Mouse (Mus musculus) forebrain, embryonic 14.5 days (tissue): Measurements from ENCODE around the gene Nr1i2. TPM values are rescaled to one million over a fixed set of nuclear protein-coding genes. Genes with fewer than 3 reads are reported as not detected.

Experiments used
- ATAC-seq: fragments of 200-750 bp; cut with Nextera tagmentation; 2 replicates; pipeline ENCODE4 v1.8.0; 2017; ENCODE audit warnings: mild to moderate bottlenecking, moderate library complexity
- DNase-seq: peaks from one replicate; pipeline ENCODE4 v3.0.0-alpha.2; 2015; ENCODE audit warnings: low spot score
- H3K27ac ChIP-seq: fragments of 300-500 bp; sonication (generic); 2 replicates; pipeline ENCODE4 v1.5.1; 2014; ENCODE audit warnings: low read depth, mild to moderate bottlenecking, control low read depth, low read length, moderate library complexity
- H3K27me3 ChIP-seq: fragments of 300-500 bp; sonication (generic); replicated peaks from 2 replicates; pipeline ENCODE4 v1.6.1; 2014; ENCODE audit warnings: low read length, control low read depth, mixed read lengths; ENCODE audit not compliant: control insufficient read depth, insufficient read depth
- H3K36me3 ChIP-seq: fragments of 300-500 bp; sonication (generic); 2 replicates; pipeline ENCODE4 v1.6.1; 2014; ENCODE audit warnings: low read length, control low read depth; ENCODE audit not compliant: control insufficient read depth, insufficient read depth
- H3K4me1 ChIP-seq: fragments of 300-500 bp; sonication (generic); 2 replicates; pipeline ENCODE4 v1.6.1; 2014; ENCODE audit warnings: antibody characterized with exemption, low read length, control low read depth; ENCODE audit not compliant: control insufficient read depth, insufficient read depth
- H3K4me2 ChIP-seq: fragments of 300-500 bp; sonication (generic); 2 replicates; pipeline ENCODE4 v1.6.1; 2014; ENCODE audit warnings: mild to moderate bottlenecking, control low read depth, low read length
- H3K4me3 ChIP-seq: fragments of 300-500 bp; sonication (generic); 2 replicates; pipeline ENCODE4 v1.5.1; 2014; ENCODE audit warnings: low read depth, low read length, control low read depth
- H3K9ac ChIP-seq: fragments of 300-500 bp; sonication (generic); 2 replicates; pipeline ENCODE4 v1.6.1; 2014; ENCODE audit warnings: mild to moderate bottlenecking, low read length, control low read depth, moderate library complexity
- H3K9me3 ChIP-seq: fragments of 300-500 bp; sonication (generic); replicated peaks from 2 replicates; pipeline ENCODE4 v1.6.1; 2016; ENCODE audit warnings: low read length, control low read depth, mixed read lengths; ENCODE audit not compliant: control insufficient read depth
- WGBS: fragments of 180-500 bp; shearing (Covaris S2); extraction: QIAGEN DNeasy Blood & Tissue Kit; methylation state at CpG from one replicate; pipeline ENCODE4 v1.1.7; 2014; 5-methylcytosine and 5-hydroxymethylcytosine counted together
- polyA plus RNA-seq: library from polyadenylated mRNA; unstranded; fragments of >200 nt; fragmentation: Nextera tagmentation; extraction: Ambion mirVana; gene quantifications from 2 replicates; pipeline ENCODE4 v1.2.1, GENCODE M21; 2014

Nr1i2 gene
- polyA plus RNA-seq, 1 experiment from 2014 or later, result not detected

DNA sequence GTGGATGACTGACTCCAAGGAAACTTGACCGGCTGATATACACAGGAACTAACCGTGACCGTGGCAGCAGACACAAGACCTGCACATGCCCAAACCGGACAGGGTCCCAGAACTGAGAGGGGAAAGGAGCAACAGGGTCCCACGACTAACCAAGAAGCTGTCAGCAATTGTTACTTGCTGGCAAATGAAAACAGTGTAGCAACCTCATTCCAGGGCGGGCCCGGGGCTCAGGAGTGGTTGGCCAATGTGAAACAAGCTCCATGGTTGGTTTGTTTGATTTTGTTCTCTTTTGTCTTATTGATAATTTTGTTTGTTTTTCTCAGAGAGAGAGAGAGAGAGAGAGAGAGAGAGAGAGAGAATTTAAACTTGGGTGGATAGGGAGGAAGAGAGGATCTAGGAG, 13.7 kb downstream of the Nr1i2 start:
- no peak overlapping the region for H3K9ac ChIP-seq
- no peak overlapping the region for H3K4me2 ChIP-seq
- H3K36me3 ChIP-seq, result no peaks in the 10 kb centered on the region
- no peak overlapping the region for H3K27ac ChIP-seq
- no peak for ATAC-seq
- no peaks in the 10 kb centered on the region for H3K9me3 ChIP-seq
- 85% methylated on average over 7 of the region's 7 CpGs for WGBS
- no peak for DNase-seq
- no peaks in the 10 kb centered on the region for H3K27me3 ChIP-seq
- no peaks in the 10 kb centered on the region for H3K4me1 ChIP-seq
- no peak overlapping the region for H3K4me3 ChIP-seq

DNA sequence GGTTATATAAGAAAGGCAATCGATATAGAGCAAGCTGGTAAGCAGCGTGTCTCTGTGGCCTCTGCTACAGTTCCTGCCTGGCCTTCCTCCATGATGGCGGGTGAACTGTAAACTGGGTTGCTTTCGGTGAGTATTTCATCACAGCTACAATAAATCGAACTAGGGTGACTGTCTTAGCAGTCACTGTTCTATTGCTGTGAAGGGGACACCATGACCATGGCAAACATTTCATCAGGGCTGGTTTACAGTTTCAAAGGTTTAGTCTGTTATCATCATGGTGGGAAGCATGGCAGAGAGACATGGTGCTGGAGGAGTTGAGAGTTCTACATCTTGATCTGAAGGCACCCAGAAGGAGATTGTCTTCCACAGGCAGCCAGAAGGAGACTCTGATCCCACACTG, 14.8 kb downstream of the Nr1i2 start:
- no peaks in the 10 kb centered on the region for H3K4me1 ChIP-seq

DNA sequence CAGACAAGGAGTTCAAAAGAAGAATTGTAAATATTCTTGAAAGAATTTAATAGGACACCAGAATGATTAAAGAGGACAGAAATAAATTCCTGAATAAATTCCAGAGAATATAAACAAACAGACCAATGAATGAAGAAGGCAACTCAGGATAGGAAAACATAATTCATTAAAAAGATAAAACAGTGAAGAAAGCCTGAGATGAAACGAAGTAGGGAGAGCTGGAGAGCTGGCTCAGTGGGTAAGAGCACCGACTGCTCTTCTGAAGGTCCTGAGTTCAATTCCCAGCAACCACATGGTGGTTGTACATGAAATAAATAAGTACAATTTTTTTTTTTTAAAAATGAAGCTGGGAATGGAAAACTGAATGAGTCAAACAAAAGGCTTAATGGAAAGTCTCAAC, 19.9 kb downstream of the Nr1i2 start:
- Histone ChIP-seq H3K36me3 (no peaks in the 10 kb centered on the region), H3K27ac (no peak overlapping the region), H3K27me3 (no peaks in the 10 kb centered on the region), H3K9me3 (no peaks in the 10 kb centered on the region), H3K4me3 (no peak overlapping the region), H3K4me1 (peaks cover 11% of the 10 kb centered on the region), H3K9ac (no peak overlapping the region), H3K4me2 (no peak overlapping the region)
- DNase-seq (no peak), ATAC-seq (no peak)
- 90% methylated on average over 2 of the region's 2 CpGs for WGBS

More for the DNA sequence above, 14.8 kb downstream of the Nr1i2 start:
- Histone ChIP-seq H3K36me3 (no peaks in the 10 kb centered on the region), H3K4me3 (no peak overlapping the region), H3K9me3 (no peaks in the 10 kb centered on the region), H3K9ac (no peak overlapping the region), H3K27ac (no peak overlapping the region), H3K4me2 (no peak overlapping the region), H3K27me3 (no peaks in the 10 kb centered on the region)
- ATAC-seq (no peak), DNase-seq (no peak)
- 91% methylated on average over 5 of the region's 5 CpGs for WGBS

DNA sequence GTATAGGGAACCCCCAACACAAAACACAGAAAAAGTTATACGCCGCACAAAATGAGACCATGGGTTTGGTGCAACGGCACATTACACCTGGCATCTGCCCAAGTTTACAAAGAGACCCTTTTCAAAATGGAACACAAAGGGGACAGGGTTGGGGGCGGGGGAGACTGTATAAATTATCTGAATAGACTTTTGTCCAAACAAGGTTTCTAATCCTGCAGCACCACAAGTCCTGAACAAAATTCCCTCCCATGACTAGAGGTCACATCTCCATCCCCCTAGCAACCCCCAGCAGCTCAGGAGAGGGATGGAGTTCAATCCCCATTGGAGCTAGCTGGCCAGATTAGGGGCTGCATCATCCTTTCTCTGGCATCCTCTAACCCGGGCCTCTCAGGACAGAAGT, 22.1 kb downstream of the Nr1i2 start:
- no peak overlapping the region for H3K9ac ChIP-seq
- 11% methylated on average over 5 of the region's 5 CpGs for WGBS
- no peaks in the 10 kb centered on the region for H3K9me3 ChIP-seq
- ATAC-seq (peak; percentile 71), DNase-seq (peak; percentile 74)
- H3K36me3 ChIP-seq, result no peaks in the 10 kb centered on the region
- H3K4me1 ChIP-seq, result peaks cover 11% of the 10 kb centered on the region
- no peaks in the 10 kb centered on the region for H3K27me3 ChIP-seq
- H3K4me2 ChIP-seq, result no peak overlapping the region
- H3K4me3 ChIP-seq, result no peak overlapping the region
- no peak overlapping the region for H3K27ac ChIP-seq

DNA sequence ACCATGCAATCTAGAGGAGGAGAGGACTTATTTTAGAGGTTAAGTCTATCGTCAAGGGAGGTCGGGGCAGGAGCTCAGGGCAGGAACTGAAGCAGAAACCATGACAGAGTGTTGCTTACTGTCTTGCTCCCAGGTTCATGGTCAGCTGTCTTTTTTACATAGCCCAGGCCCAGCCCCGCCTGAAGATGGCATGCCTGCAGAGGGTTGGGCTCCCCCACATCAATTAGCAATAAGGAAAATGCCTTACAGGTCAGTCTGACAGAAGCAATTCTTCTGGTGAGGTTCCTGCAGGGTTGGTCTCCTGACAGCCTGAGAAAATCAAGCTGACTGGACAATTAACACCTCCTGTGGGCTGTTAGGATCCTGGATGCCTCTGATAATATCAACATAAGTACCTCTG, 23.0 kb downstream of the Nr1i2 start:
- ATAC-seq (no peak), DNase-seq (no peak)
- Histone ChIP-seq H3K4me2 (no peak overlapping the region), H3K9me3 (no peaks in the 10 kb centered on the region), H3K4me1 (peaks cover 11% of the 10 kb centered on the region), H3K9ac (no peak overlapping the region), H3K27me3 (no peaks in the 10 kb centered on the region), H3K36me3 (no peaks in the 10 kb centered on the region), H3K27ac (no peak overlapping the region), H3K4me3 (no peak overlapping the region)
- 79% methylated on average over 3 of the region's 3 CpGs for WGBS

DNA sequence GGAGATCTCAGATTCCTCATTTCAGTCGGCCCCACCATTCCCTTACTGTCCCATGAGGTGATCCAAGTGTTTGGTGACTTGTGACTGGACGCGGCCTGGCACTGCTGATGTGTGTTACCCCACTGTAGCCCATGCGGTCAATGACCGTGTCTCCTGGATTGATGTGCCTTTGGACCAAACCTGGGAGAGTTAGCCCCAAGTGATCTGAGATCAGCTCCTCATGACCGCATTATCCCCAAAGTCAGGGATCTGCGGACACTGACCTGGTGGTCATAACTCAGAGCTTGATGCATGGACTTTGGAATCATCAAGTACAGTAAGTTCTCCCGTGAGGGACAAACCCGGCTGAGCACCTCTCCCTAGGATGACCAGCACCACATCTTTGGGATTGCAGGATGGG, 38.7 kb downstream of the Nr1i2 start:
- no peaks in the 10 kb centered on the region for H3K36me3 ChIP-seq
- H3K27ac ChIP-seq, result no peak overlapping the region
- ATAC-seq (no peak), DNase-seq (no peak)
- no peak overlapping the region for H3K4me3 ChIP-seq
- no peak overlapping the region for H3K9ac ChIP-seq
- 92% methylated on average over 9 of the region's 9 CpGs for WGBS
- no peaks in the 10 kb centered on the region for H3K27me3 ChIP-seq
- H3K4me1 ChIP-seq, result no peaks in the 10 kb centered on the region
- H3K9me3 ChIP-seq, result no peaks in the 10 kb centered on the region
- H3K4me2 ChIP-seq, result no peak overlapping the region

DNA sequence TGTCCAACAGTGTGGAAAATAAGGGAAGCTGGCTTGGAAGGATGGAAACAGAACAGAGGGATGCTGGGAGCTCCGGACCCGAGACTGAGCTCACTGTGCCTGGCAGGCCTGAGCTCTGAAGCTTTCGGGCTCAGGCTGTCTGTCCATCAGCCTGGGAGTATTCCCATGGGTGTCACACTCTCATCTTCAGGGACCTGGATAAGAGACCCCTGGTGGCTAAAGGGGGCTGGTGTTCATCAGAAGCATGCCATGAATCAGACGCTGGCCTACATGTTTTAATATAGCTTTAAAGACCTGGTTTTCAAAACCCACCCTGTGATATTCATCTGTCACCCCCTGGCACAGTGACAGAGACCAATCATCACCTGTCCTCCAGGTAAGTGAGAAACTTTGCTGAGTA, 39.5 kb downstream of the Nr1i2 start:
- no peaks in the 10 kb centered on the region for H3K27me3 ChIP-seq
- ATAC-seq (no peak), DNase-seq (no peak)
- H3K4me3 ChIP-seq, result no peak overlapping the region
- no peak overlapping the region for H3K9ac ChIP-seq
- H3K4me1 ChIP-seq, result no peaks in the 10 kb centered on the region
- WGBS, result 87% methylated on average over 4 of the region's 4 CpGs
- no peaks in the 10 kb centered on the region for H3K9me3 ChIP-seq
- no peak overlapping the region for H3K4me2 ChIP-seq
- no peaks in the 10 kb centered on the region for H3K36me3 ChIP-seq
- no peak overlapping the region for H3K27ac ChIP-seq

DNA sequence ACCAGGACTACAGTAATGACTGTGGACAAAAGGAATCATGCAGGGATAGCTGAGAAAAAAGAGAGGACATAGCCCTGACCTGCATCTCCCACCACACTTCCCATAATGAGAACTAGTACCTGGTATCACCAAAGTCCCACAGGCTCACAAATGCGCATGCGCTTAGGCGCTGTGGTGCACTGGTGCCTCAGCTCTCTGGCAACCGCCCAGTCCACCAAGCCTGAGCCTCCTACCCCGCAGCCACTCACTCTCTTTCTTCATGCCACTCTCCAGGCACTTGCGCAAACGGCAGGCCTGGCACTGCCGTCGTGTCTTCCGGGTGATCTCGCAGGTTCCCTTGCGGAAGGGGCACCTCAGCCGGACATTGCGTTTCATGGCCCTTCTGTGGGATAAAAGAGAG, 40.6 kb downstream of the Nr1i2 start:
- no peak for ATAC-seq
- 89% methylated on average over 14 of the region's 14 CpGs for whole genome bisulfite sequencing

DNA sequence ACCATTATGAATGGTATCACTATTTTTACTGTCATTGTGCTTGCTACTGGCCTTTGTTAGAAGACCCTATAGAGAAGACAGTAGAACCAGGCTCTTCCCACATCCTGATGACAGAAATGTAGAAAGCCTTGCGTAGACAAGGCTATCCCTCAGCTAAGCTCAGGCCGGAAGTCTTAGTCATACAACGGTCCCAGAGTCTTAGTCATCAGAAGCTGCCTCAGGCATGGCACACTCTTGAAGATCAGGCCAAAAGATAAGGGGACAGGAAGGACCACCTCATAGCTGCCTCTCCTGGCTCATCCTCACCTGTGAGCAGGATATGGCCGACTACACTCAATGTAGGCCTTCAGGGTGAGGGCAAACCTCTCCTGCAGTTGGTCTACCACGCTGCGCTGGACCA, 44.2 kb downstream of the Nr1i2 start:
- H3K36me3 ChIP-seq, result peaks cover 8% of the 10 kb centered on the region
- no peaks in the 10 kb centered on the region for H3K27me3 ChIP-seq
- H3K4me1 ChIP-seq, result no peaks in the 10 kb centered on the region
- H3K4me3 ChIP-seq, result no peak overlapping the region
- WGBS, result 97% methylated on average over 6 of the region's 6 CpGs
- H3K27ac ChIP-seq, result no peak overlapping the region
- no peak overlapping the region for H3K9ac ChIP-seq
- no peaks in the 10 kb centered on the region for H3K9me3 ChIP-seq
- DNase-seq (no peak), ATAC-seq (no peak)
- no peak overlapping the region for H3K4me2 ChIP-seq

More for the DNA sequence above, 40.6 kb downstream of the Nr1i2 start:
- Histone ChIP-seq H3K9ac (no peak overlapping the region), H3K27ac (no peak overlapping the region), H3K27me3 (no peaks in the 10 kb centered on the region), H3K4me1 (no peaks in the 10 kb centered on the region), H3K4me3 (no peak overlapping the region), H3K9me3 (no peaks in the 10 kb centered on the region), H3K36me3 (no peaks in the 10 kb centered on the region), H3K4me2 (no peak overlapping the region)
- no peak for DNase-seq
